Mouse (Mus musculus) heart, embryonic 16.5 days (tissue): ENCODE measurements around the gene Ptn. TPM values are rescaled to one million over a fixed set of nuclear protein-coding genes. Genes with fewer than 3 reads are reported as not detected.
"Not testable (repeated sequence)": the region's sequence is repeated elsewhere in the genome, so short reads cannot be mapped to it uniquely, and the experiment has no call there.

Source experiments
- ATAC-seq: fragments of 200-750 bp; cut with Nextera tagmentation; replicated peaks from 2 replicates; pipeline ENCODE4 v1.8.0; 2017; ENCODE audit warnings: moderate number of reproducible peaks; ENCODE audit not compliant: insufficient read depth, low FRiP score; ENCODE audit errors: extremely low read depth
- H3K27ac ChIP-seq: fragments of 300-500 bp; sonication (generic); 2 replicates; pipeline ENCODE4 v1.5.1; 2014; ENCODE audit warnings: mild to moderate bottlenecking, low read length, control low read depth, moderate library complexity
- H3K27me3 ChIP-seq: fragments of 300-500 bp; sonication (generic); 2 replicates; pipeline ENCODE4 v1.6.1; 2014; ENCODE audit warnings: low read length, mixed read lengths; ENCODE audit not compliant: control insufficient read depth, insufficient read depth
- H3K36me3 ChIP-seq: fragments of 300-500 bp; sonication (generic); 2 replicates; pipeline ENCODE4 v1.6.1; 2014; ENCODE audit not compliant: control insufficient read depth, insufficient read depth
- H3K4me1 ChIP-seq: fragments of 300-500 bp; sonication (generic); 2 replicates; pipeline ENCODE4 v1.6.1; 2014; ENCODE audit warnings: low read length, mixed read lengths; ENCODE audit not compliant: control insufficient read depth, insufficient read depth
- H3K4me2 ChIP-seq: fragments of 300-500 bp; sonication (generic); 2 replicates; pipeline ENCODE4 v1.6.1; 2014; ENCODE audit warnings: low read depth, mild to moderate bottlenecking, control low read depth, low read length
- H3K4me3 ChIP-seq: fragments of 300-500 bp; sonication (generic); 2 replicates; pipeline ENCODE4 v1.5.1; 2014; ENCODE audit warnings: mild to moderate bottlenecking, control low read depth, low read length
- H3K9ac ChIP-seq: fragments of 300-500 bp; sonication (generic); 2 replicates; pipeline ENCODE4 v1.6.1; 2014; ENCODE audit warnings: low read length, control low read depth
- H3K9me3 ChIP-seq: fragments of 300-500 bp; sonication (generic); replicated peaks from 2 replicates; pipeline ENCODE4 v1.6.1; 2016; ENCODE audit warnings: low read length; ENCODE audit not compliant: control insufficient read depth
- WGBS: fragments of 180-500 bp; shearing (Covaris S2); extraction: QIAGEN DNeasy Blood & Tissue Kit; methylation state at CpG from one replicate; pipeline ENCODE4 v1.1.7; 2014; 5-methylcytosine and 5-hydroxymethylcytosine counted together
- polyA plus RNA-seq: library from polyadenylated mRNA; unstranded; fragments of >200 nt; fragmentation: Nextera tagmentation; extraction: Ambion mirVana; gene quantifications from 2 replicates; pipeline ENCODE4 v1.2.1, GENCODE M21; 2015

The Ptn gene
- polyA plus RNA-seq, 1 experiment from 2014 or later: 273 TPM

GRCm38 (mm10) chr6:36739811-36740210 lies 70.2 kb downstream of the Ptn start:
- no peak overlapping the region for H3K27ac ChIP-seq
- H3K9ac ChIP-seq: no peak overlapping the region
- no peaks in the 10 kb centered on the region for H3K9me3 ChIP-seq
- no peaks in the 10 kb centered on the region for H3K4me1 ChIP-seq
- 0 out of 2 replicates have a peak, but pooled peaks cover 8% of the 10 kb centered on the region for H3K36me3 ChIP-seq
- no peak overlapping the region for H3K4me2 ChIP-seq
- no peak for ATAC-seq
- H3K4me3 ChIP-seq: no peak overlapping the region
- no peaks in the 10 kb centered on the region for H3K27me3 ChIP-seq
- 78% methylated on average over 5 of the region's 5 CpGs for WGBS

GRCm38 (mm10) chr6:36736763-36737162 lies 73.3 kb downstream of the Ptn start:
- no peak overlapping the region for H3K4me2 ChIP-seq
- H3K4me1 ChIP-seq: no peaks in the 10 kb centered on the region
- no peak overlapping the region for H3K9ac ChIP-seq
- WGBS: 87% methylated on average over 2 of the region's 2 CpGs
- no peak overlapping the region for H3K4me3 ChIP-seq
- peaks cover under 1% of the 10 kb centered on the region for H3K9me3 ChIP-seq
- H3K27me3 ChIP-seq: no peaks in the 10 kb centered on the region
- ATAC-seq: no peak
- no peak overlapping the region for H3K27ac ChIP-seq
- peaks cover 12% of the 10 kb centered on the region for H3K36me3 ChIP-seq

DNA sequence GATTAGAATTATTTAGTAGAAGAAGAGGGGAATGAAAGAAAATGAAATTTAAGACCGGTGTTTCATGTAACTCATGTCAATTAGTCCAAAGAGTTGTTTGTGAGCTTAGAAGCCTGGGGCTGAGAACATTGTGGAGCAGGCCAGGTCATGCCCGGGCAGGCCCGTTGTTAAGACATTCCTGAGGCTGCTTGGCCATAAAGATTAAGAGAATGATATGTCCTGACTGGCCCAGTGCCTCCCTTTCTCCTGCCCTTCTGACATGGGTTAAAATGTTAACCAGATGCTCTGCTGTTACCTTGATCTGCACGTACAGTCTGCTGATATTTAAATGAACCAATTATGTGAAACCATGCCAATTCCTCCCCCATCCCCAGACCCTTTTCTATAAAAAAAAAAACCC lies 74.4 kb downstream of the Ptn start:
- 76% methylated on average over 4 of the region's 4 CpGs for WGBS
- not testable (repeated sequence) for H3K4me1 ChIP-seq
- H3K36me3 ChIP-seq: peaks cover 19% of the 10 kb centered on the region

DNA sequence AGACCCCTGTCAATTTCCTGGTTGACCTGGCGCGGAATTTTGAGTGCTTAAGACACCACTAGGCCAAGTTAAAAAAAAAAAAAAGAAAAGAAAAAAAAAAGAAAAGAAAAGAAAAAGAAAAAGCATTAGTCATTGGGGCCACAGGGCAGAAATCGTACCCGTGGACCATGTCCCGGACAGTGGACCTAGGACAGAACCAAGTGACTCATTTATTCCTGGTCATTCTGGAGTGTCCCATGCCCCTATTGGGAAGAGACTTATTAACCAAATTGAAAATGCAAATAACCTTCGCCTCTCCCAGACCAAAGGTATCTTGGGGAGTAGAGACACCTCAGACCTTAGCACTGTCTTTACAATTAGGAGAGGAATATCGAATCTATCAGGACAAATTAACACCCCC lies 80.2 kb downstream of the Ptn start:
- WGBS: 93% methylated on average over 7 of the region's 7 CpGs
- peaks cover 24% of the 10 kb centered on the region for H3K36me3 ChIP-seq
- H3K4me1 ChIP-seq: not testable (repeated sequence)

More for the DNA sequence above, 74.4 kb downstream of the Ptn start:
- ATAC-seq, H3K27ac ChIP-seq, H3K4me3 ChIP-seq, H3K27me3 ChIP-seq, H3K9ac ChIP-seq, H3K4me2 ChIP-seq: not testable (repeated sequence)
- peaks cover 11% of the 10 kb centered on the region for H3K9me3 ChIP-seq

GRCm38 (mm10) chr6:36728079-36728478 lies 81.9 kb downstream of the Ptn start:
- 49% methylated on average over 7 of the region's 7 CpGs for WGBS
- peaks cover 22% of the 10 kb centered on the region for H3K36me3 ChIP-seq

More for the DNA sequence above, 80.2 kb downstream of the Ptn start:
- not testable (repeated sequence) for H3K27me3 ChIP-seq, H3K4me2 ChIP-seq, H3K4me3 ChIP-seq, ATAC-seq, H3K27ac ChIP-seq, H3K9ac ChIP-seq
- peaks cover 13% of the 10 kb centered on the region for H3K9me3 ChIP-seq

GRCm38 (mm10) chr6:36725509-36726160 lies 84.4 kb downstream of the Ptn start:
- no peak overlapping the region for H3K27ac ChIP-seq
- no peaks in the 10 kb centered on the region for H3K4me1 ChIP-seq
- 68% methylated on average over 3 of the region's 3 CpGs for WGBS
- H3K4me3 ChIP-seq: no peak overlapping the region
- H3K9ac ChIP-seq: no peak overlapping the region
- ATAC-seq: no peak
- peaks cover 5% of the 10 kb centered on the region for H3K36me3 ChIP-seq
- no peak overlapping the region for H3K4me2 ChIP-seq
- H3K27me3 ChIP-seq: no peaks in the 10 kb centered on the region
- H3K9me3 ChIP-seq: peaks cover 2% of the 10 kb centered on the region; the same call in 1 of the 2 replicates

More at GRCm38 (mm10) chr6:36728079-36728478, 81.9 kb downstream of the Ptn start:
- ATAC-seq: no peak; the same call in 1 of the 2 replicates
- H3K27ac ChIP-seq: peak overlapping the region; percentile 10; the same call in 1 of the 2 replicates
- no peak overlapping the region for H3K4me2 ChIP-seq
- H3K27me3 ChIP-seq: no peaks in the 10 kb centered on the region
- no peak overlapping the region for H3K4me3 ChIP-seq
- peaks cover 13% of the 10 kb centered on the region for H3K9me3 ChIP-seq
- no peak overlapping the region for H3K9ac ChIP-seq
- no peaks in the 10 kb centered on the region for H3K4me1 ChIP-seq

- no peaks in the 10 kb centered on the region for H3K36me3 ChIP-seq
- WGBS: 68% methylated on average over 5 of the region's 5 CpGs
- H3K4me2 ChIP-seq: no peak overlapping the region
- no peak overlapping the region for H3K27ac ChIP-seq
- H3K27me3 ChIP-seq: no peaks in the 10 kb centered on the region
- H3K4me1 ChIP-seq: no peaks in the 10 kb centered on the region
- no peak for ATAC-seq
- H3K4me3 ChIP-seq: no peak overlapping the region
- H3K9ac ChIP-seq: no peak overlapping the region
- H3K9me3 ChIP-seq: no peaks in the 10 kb centered on the region
Observed at GRCm38 (mm10) chr6:36722769-36723549, 87.1 kb downstream of the Ptn start.

- Histone ChIP-seq H3K9me3 (no peaks in the 10 kb centered on the region), H3K4me3 (no peak overlapping the region), H3K27ac (no peak overlapping the region), H3K9ac (no peak overlapping the region), H3K4me1 (no peaks in the 10 kb centered on the region), H3K36me3 (no peaks in the 10 kb centered on the region; the same call in 1 of the 2 replicates), H3K27me3 (no peaks in the 10 kb centered on the region), H3K4me2 (no peak overlapping the region)
- WGBS: 92% methylated on average over 4 of the region's 4 CpGs
- ATAC-seq: no peak
Observed at GRCm38 (mm10) chr6:36713329-36713728, 96.7 kb downstream of the Ptn start.

- Histone ChIP-seq H3K4me3 (no peak overlapping the region), H3K9ac (no peak overlapping the region), H3K4me1 (no peaks in the 10 kb centered on the region), H3K36me3 (no peaks in the 10 kb centered on the region), H3K27me3 (no peaks in the 10 kb centered on the region), H3K9me3 (no peaks in the 10 kb centered on the region), H3K27ac (no peak overlapping the region), H3K4me2 (no peak overlapping the region)
- WGBS: 65% methylated on average over 3 of the region's 3 CpGs
- ATAC-seq: no peak
Observed at GRCm38 (mm10) chr6:36695481-36695880, 114.5 kb downstream of the Ptn start.
